Mouse (Mus musculus): Measurements from ENCODE around the gene Pik3c2g.

DNA sequence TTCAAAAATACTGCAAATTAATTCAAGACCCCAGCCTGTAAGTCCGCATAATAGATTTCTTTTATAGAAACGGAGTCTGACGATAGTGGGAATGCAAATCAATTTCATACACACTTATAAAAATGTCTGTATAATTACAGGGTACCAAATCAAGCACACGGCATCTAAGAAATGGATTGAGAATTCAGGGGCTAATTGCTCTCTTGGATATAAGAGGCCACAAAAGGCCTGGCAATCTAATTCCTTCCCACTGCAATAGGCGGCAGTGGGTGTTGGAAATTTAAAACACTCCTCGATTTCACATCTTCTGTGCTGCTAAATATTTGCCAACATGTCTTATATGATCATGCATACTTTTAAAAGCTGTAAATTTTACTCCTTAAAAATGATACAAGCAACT, 402.1 kb downstream of the Pik3c2g start:
- no peak for TF ChIP-seq TAL1 (conservative IDR thresholded peaks at IDR 0.05; ENCODE audit: low read depth, low read length)
- TF ChIP-seq CTCF (IDR thresholded peaks at IDR 0.05; ENCODE audit: low read depth, low read length) = no peak
- no peak for TF ChIP-seq GATA1 (IDR thresholded peaks at IDR 0.05; ENCODE audit: borderline replicate concordance, low read length)
- no peak for TF ChIP-seq POLR2AphosphoS5 (IDR thresholded peaks at IDR 0.05; ENCODE audit: insufficient replicate concordance, low read depth, low read length)

Data from G1E (cell line).